21 mouse cellular contexts compared by ENCODE assay signal in the genomic region with DNA sequence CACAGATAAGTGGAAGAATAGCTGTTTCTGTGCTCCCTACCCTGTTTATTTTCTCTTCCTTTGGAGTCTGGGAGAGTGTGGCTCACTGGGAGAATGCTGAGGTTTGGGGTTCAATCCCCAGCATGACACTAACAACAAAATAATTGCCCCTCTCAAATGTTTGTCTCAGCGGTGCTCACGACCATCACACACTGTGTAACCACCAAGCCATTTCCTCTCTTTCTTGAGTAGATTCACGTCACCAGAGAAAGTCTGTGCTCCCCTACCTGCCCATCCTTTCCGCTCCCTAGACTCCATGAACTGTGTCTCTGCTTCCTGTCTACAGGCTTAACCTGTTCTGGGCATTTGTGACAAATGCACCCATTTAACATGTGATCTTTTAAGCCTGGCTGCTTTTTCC. TPM values are rescaled to one million over a fixed set of nuclear protein-coding genes. Genes with fewer than 3 reads are reported as not detected.
DNase-seq lines count a peak whose midpoint lies in the region; ATAC-seq and TF ChIP-seq lines count a peak whose summit lies in the region.
"Had no signal": no experiment of that assay in that cellular context is flagged by ENCODE, and none has a peak within 500 bp of the region (broad histone marks: within the 10 kb centered on the region; RNA-seq: fewer than 3 reads in every experiment).

No protein-coding gene starts in this region.

- ATAC-seq in CD4-positive, CD25-positive, alpha-beta regulatory T cell, adult 4 months: peak; percentile 84
- ATAC-seq: forebrain, embryonic 13.5 days; forebrain, embryonic 16.5 days; hindbrain, postnatal 0 days; intestine, embryonic 15.5 days had no signal

- TF ChIP-seq POLR2A in thymus, adult 2 months (IDR thresholded peaks at IDR 0.05; ENCODE audit: control insufficient read depth, extremely low read depth, insufficient read depth, low read length, poor library complexity): no peak

- H3K27me3 ChIP-seq in thymus, adult 2 months (ENCODE audit: control insufficient read depth, insufficient read depth, low read length): no peaks in the 10 kb centered on the region
- H3K27me3 ChIP-seq: forebrain, embryonic 13.5 days; heart, embryonic 12.5 days; heart, embryonic 15.5 days; intestine, embryonic 15.5 days had no signal

- H3K36me3 ChIP-seq in thymus, adult 2 months (ENCODE audit: control insufficient read depth, insufficient read depth, low read length): peaks cover 65% of the 10 kb centered on the region

- 31% methylated on average over 4 of the region's 4 CpGs for WGBS in thymus, adult 2 months

- TF ChIP-seq CTCF in thymus, adult 2 months (IDR thresholded peaks at IDR 0.05; ENCODE audit: borderline replicate concordance, control insufficient read depth, extremely low read depth, insufficient read depth, low read length, poor library complexity): no peak

- H3K27ac ChIP-seq in thymus, adult 2 months (ENCODE audit: control insufficient read depth, insufficient read depth, low read length): peak overlapping the region; percentile 60; the same call in 1 of the 2 replicates
- H3K27ac ChIP-seq: forebrain, embryonic 10.5 days; forebrain, embryonic 13.5 days; heart, embryonic 15.5 days; hindbrain, embryonic 14.5 days; hindbrain, postnatal 0 days; intestine, embryonic 15.5 days had no signal

- intact Hi-C loops in heart, postnatal 36 days (cut with DNase I): no loop called here

- DNase-seq in thymus, adult 2 months: no peak
- no peak for DNase-seq in thymus, postnatal 10 days (ENCODE audit: low spot score in 2 of 2)
- peak; percentile 54 for DNase-seq in induced T-regulatory cell, adult 2 months (ENCODE audit: low read depth)
- no peak for DNase-seq in heart, postnatal 36 days
- DNase-seq in kidney, postnatal 36 days: no peak
- DNase-seq in kidney, adult 9 months: no peak
- DNase-seq: adrenal gland, postnatal 14 days; cerebellum, adult 8-10 months; gastrocnemius, postnatal 10 days; heart, adult 18-20 months; heart, postnatal 10 days; heart, postnatal 4 days had no signal

- H3K4me3 ChIP-seq in thymus, adult 2 months (ENCODE audit: control insufficient read depth, insufficient read depth, low read length): no peak overlapping the region
- H3K4me3 ChIP-seq: forebrain, embryonic 10.5 days; forebrain, embryonic 13.5 days; heart, embryonic 12.5 days; heart, embryonic 15.5 days; intestine, embryonic 15.5 days had no signal

- peaks cover 7% of the 10 kb centered on the region; the same call in 1 of the 2 replicates for H3K4me1 ChIP-seq in thymus, adult 2 months (replicated peaks; ENCODE audit: control insufficient read depth, insufficient read depth, low read length)
- H3K4me1 ChIP-seq: forebrain, embryonic 13.5 days; heart, embryonic 12.5 days; heart, embryonic 15.5 days; intestine, embryonic 15.5 days had no signal

RNA-seq across cellular contexts. Expression of a gene that starts 50.0 kb away (rescaled TPM):
- 95.3 and 117 TPM in 2 replicates for polyA plus RNA-seq in thymus, adult 2 months (2012; rRNA removed)
- 10 to 100 TPM; 37.5 to 58.0 TPM for polyA plus RNA-seq in CD4-positive, CD25-positive, alpha-beta regulatory T cell, adult 4 months (2017; shearing (Covaris generic))
- 10 to 100 TPM; 60.7 to 65.0 TPM for total RNA-seq in heart, postnatal 36 days (2021)
